ENCODE assay signal across 11 mouse cellular contexts in genomic region chr6:72755267-72755889, GRCm38 (mm10). TPM values are rescaled to one million over a fixed set of nuclear protein-coding genes. Genes with fewer than 3 reads are reported as not detected.
DNase-seq lines count a peak whose midpoint lies in the region; ATAC-seq and TF ChIP-seq lines count a peak whose summit lies in the region.
"Had no signal": no experiment of that assay in that cellular context is flagged by ENCODE, and none has a peak within 500 bp of the region (broad histone marks: within the 10 kb centered on the region; RNA-seq: fewer than 3 reads in every experiment).

No protein-coding gene starts in this region.

- no peak overlapping the region for H3K4me3 ChIP-seq in heart, embryonic 16.5 days (ENCODE audit: low read length)
- peak overlapping the region; percentile 49 for H3K4me3 ChIP-seq in E14TG2a.4 (replicated peaks; ENCODE audit: low read length)
- no peak overlapping the region for H3K4me3 ChIP-seq in limb, embryonic 10.5 days
- H3K4me3 ChIP-seq: neural tube, embryonic 12.5 days had no signal

- H3K27ac ChIP-seq in heart, embryonic 16.5 days (ENCODE audit: low read length), result no peak overlapping the region
- peak overlapping the region; percentile 83 for H3K27ac ChIP-seq in limb, embryonic 10.5 days
- H3K27ac ChIP-seq: neural tube, embryonic 12.5 days had no signal

- 44% methylated on average over 14 of the region's 14 CpGs for WGBS in heart, embryonic 16.5 days
- 66% methylated on average over 14 of the region's 14 CpGs for WGBS in limb, embryonic 10.5 days

- intact Hi-C loops in left cerebral cortex, postnatal 36 days (cut with DNase I), result no loop called here

- no peak for DNase-seq in heart, adult 11 months
- DNase-seq in Muller cell, postnatal 12 days (ENCODE audit: inconsistent ontology term), result peak; percentile 75
- no peak for DNase-seq in limb, embryonic 10.5 days (ENCODE audit: low spot score)
- DNase-seq in cerebellum, adult 9-11 months, result no peak
- no peak for DNase-seq in left cerebral cortex, postnatal 36 days (ENCODE audit: low spot score in 2 of 2)
- DNase-seq: liver; right cerebral cortex, postnatal 4 days had no signal

- no peak overlapping the region for H3K9ac ChIP-seq in heart, embryonic 16.5 days (ENCODE audit: low read length)
- H3K9ac ChIP-seq: neural tube, embryonic 12.5 days had no signal

- peaks cover 19% of the 10 kb centered on the region for H3K4me1 ChIP-seq in heart, embryonic 16.5 days (ENCODE audit: control insufficient read depth, insufficient read depth, low read length)
- peaks cover 94% of the 10 kb centered on the region for H3K4me1 ChIP-seq in E14TG2a.4 (replicated peaks; ENCODE audit: low read depth, low read length)
- H3K4me1 ChIP-seq in limb, embryonic 10.5 days, result peaks cover 48% of the 10 kb centered on the region

- no peaks in the 10 kb centered on the region for H3K27me3 ChIP-seq in heart, embryonic 16.5 days (ENCODE audit: control insufficient read depth, insufficient read depth, low read length)
- H3K27me3 ChIP-seq in E14TG2a.4 (ENCODE audit: insufficient read depth, low read length), result no peaks in the 10 kb centered on the region
- H3K27me3 ChIP-seq in limb, embryonic 10.5 days (ENCODE audit: low read depth, poor library complexity, severe bottlenecking), result no peaks in the 10 kb centered on the region
- H3K27me3 ChIP-seq: neural tube, embryonic 12.5 days had no signal

- TF ChIP-seq CTCF in E14TG2a.4 (conservative IDR thresholded peaks at IDR 0.05; ENCODE audit: low read length), result no peak

- peak overlapping the region; percentile 15; the same call in 1 of the 2 replicates for H3K4me2 ChIP-seq in heart, embryonic 16.5 days (ENCODE audit: low read depth, low read length)
- H3K4me2 ChIP-seq: neural tube, embryonic 12.5 days had no signal

- H3K36me3 ChIP-seq in heart, embryonic 16.5 days (ENCODE audit: control insufficient read depth, insufficient read depth), result no peaks in the 10 kb centered on the region
- peaks cover 9% of the 10 kb centered on the region for H3K36me3 ChIP-seq in E14TG2a.4 (ENCODE audit: insufficient read depth, low read length)
- H3K36me3 ChIP-seq in limb, embryonic 10.5 days, result peaks cover 27% of the 10 kb centered on the region
- H3K36me3 ChIP-seq: neural tube, embryonic 12.5 days had no signal

- ATAC-seq in heart, embryonic 16.5 days (replicated peaks; ENCODE audit: extremely low read depth, insufficient read depth, low FRiP score), result peak; percentile 68
- ATAC-seq: intestine, postnatal 0 days had no signal

- no peaks in the 10 kb centered on the region for H3K9me3 ChIP-seq in heart, embryonic 16.5 days (replicated peaks; ENCODE audit: control insufficient read depth, low read length)
- H3K9me3 ChIP-seq in E14TG2a.4 (ENCODE audit: low read length), result no peaks in the 10 kb centered on the region
- H3K9me3 ChIP-seq in limb, embryonic 10.5 days (replicated peaks), result no peaks in the 10 kb centered on the region
- H3K9me3 ChIP-seq: neural tube, embryonic 12.5 days had no signal

RNA-seq across cellular contexts. Expression of gene Tcf7l1, which starts 33.7 kb away (rescaled TPM):
- 13.6 and 14.0 TPM in 2 replicates for polyA plus RNA-seq in heart, embryonic 16.5 days (2015; fragmentation: Nextera tagmentation; extraction: Ambion mirVana)
- 36.3 and 40.0 TPM in 2 replicates for polyA plus RNA-seq in limb, embryonic 10.5 days (2016; fragmentation: Nextera tagmentation; extraction: Ambion mirVana)
- total RNA-seq in left cerebral cortex, postnatal 36 days (2021), result 1 to 10 TPM; 3.5 to 3.7 TPM
